Mouse (Mus musculus): ENCODE measurements around the gene Krtap31-2. TPM values are rescaled to one million over a fixed set of nuclear protein-coding genes. Genes with fewer than 3 reads are reported as not detected.

The Krtap31-2 gene
- polyA plus RNA-seq, 1 experiment: not detected

- no peaks in the 10 kb centered on the region for H3K36me3 ChIP-seq (ENCODE audit: control insufficient read depth, insufficient read depth, low read length)
- H3K4me1 ChIP-seq (ENCODE audit: control insufficient read depth, insufficient read depth, low read length): no peaks in the 10 kb centered on the region
- no peak within 1 kb of the TSS for H3K27ac ChIP-seq (ENCODE audit: control insufficient read depth, insufficient read depth, low read depth, low read length)
- no peak within 1 kb of the TSS for H3K4me3 ChIP-seq (ENCODE audit: control insufficient read depth, low read depth, low read length)
- H3K27me3 ChIP-seq (ENCODE audit: control insufficient read depth, insufficient read depth, low read length): no peaks in the 10 kb centered on the region
- no peak for TF ChIP-seq CTCF (IDR thresholded peaks at IDR 0.05; ENCODE audit: control insufficient read depth, insufficient read depth, insufficient replicate concordance, low read depth, low read length)
- TF ChIP-seq POLR2A (IDR thresholded peaks at IDR 0.05; ENCODE audit: control insufficient read depth, low read depth, low read length): no peak
Measured at GRCm38 (mm10) chr11:99978953-99979352, 42.9 kb downstream of the Krtap31-2 start, which contains the start of gene Krtap29-1. Gene Krtap29-1, minus strand, starts transcription at chr11:99979053.

GRCm38 (mm10) chr11:99982731-99983130 is 46.6 kb downstream of the Krtap31-2 start:
- H3K4me1 ChIP-seq (ENCODE audit: control insufficient read depth, insufficient read depth, low read length): no peaks in the 10 kb centered on the region
- H3K27me3 ChIP-seq (ENCODE audit: control insufficient read depth, insufficient read depth, low read length): no peaks in the 10 kb centered on the region
- H3K4me3 ChIP-seq (ENCODE audit: control insufficient read depth, low read depth, low read length): no peak overlapping the region
- H3K36me3 ChIP-seq (ENCODE audit: control insufficient read depth, insufficient read depth, low read length): no peaks in the 10 kb centered on the region
- TF ChIP-seq POLR2A (IDR thresholded peaks at IDR 0.05; ENCODE audit: control insufficient read depth, low read depth, low read length): no peak
- no peak overlapping the region for H3K27ac ChIP-seq (ENCODE audit: control insufficient read depth, insufficient read depth, low read depth, low read length)

- Histone ChIP-seq H3K4me3 (ENCODE audit: control insufficient read depth, low read depth, low read length) (no peak overlapping the region), H3K36me3 (ENCODE audit: control insufficient read depth, insufficient read depth, low read length) (no peaks in the 10 kb centered on the region), H3K27me3 (ENCODE audit: control insufficient read depth, insufficient read depth, low read length) (no peaks in the 10 kb centered on the region), H3K27ac (ENCODE audit: control insufficient read depth, insufficient read depth, low read depth, low read length) (no peak overlapping the region), H3K4me1 (ENCODE audit: control insufficient read depth, insufficient read depth, low read length) (no peaks in the 10 kb centered on the region)
- TF ChIP-seq CTCF (IDR thresholded peaks at IDR 0.05; ENCODE audit: control insufficient read depth, insufficient read depth, insufficient replicate concordance, low read depth, low read length): no peak
- no peak for TF ChIP-seq POLR2A (IDR thresholded peaks at IDR 0.05; ENCODE audit: control insufficient read depth, low read depth, low read length)
Measured at GRCm38 (mm10) chr11:99983442-99983841, 47.4 kb downstream of the Krtap31-2 start.

GRCm38 (mm10) chr11:99985291-99986092 is 49.4 kb downstream of the Krtap31-2 start:
- Histone ChIP-seq H3K27ac (ENCODE audit: control insufficient read depth, insufficient read depth, low read depth, low read length) (no peak overlapping the region), H3K4me3 (ENCODE audit: control insufficient read depth, low read depth, low read length) (no peak overlapping the region), H3K36me3 (ENCODE audit: control insufficient read depth, insufficient read depth, low read length) (no peaks in the 10 kb centered on the region), H3K4me1 (ENCODE audit: control insufficient read depth, insufficient read depth, low read length) (no peaks in the 10 kb centered on the region), H3K27me3 (ENCODE audit: control insufficient read depth, insufficient read depth, low read length) (no peaks in the 10 kb centered on the region)
- TF ChIP-seq CTCF (IDR thresholded peaks at IDR 0.05; ENCODE audit: control insufficient read depth, insufficient read depth, insufficient replicate concordance, low read depth, low read length) (no peak), POLR2A (IDR thresholded peaks at IDR 0.05; ENCODE audit: control insufficient read depth, low read depth, low read length) (no peak)

- no peak for TF ChIP-seq POLR2A (IDR thresholded peaks at IDR 0.05; ENCODE audit: control insufficient read depth, low read depth, low read length)
- no peak for TF ChIP-seq CTCF (IDR thresholded peaks at IDR 0.05; ENCODE audit: control insufficient read depth, insufficient read depth, insufficient replicate concordance, low read depth, low read length)
- Histone ChIP-seq H3K36me3 (ENCODE audit: control insufficient read depth, insufficient read depth, low read length) (no peaks in the 10 kb centered on the region), H3K27me3 (ENCODE audit: control insufficient read depth, insufficient read depth, low read length) (no peaks in the 10 kb centered on the region), H3K4me1 (ENCODE audit: control insufficient read depth, insufficient read depth, low read length) (no peaks in the 10 kb centered on the region), H3K4me3 (ENCODE audit: control insufficient read depth, low read depth, low read length) (no peak within 1 kb of the TSS), H3K27ac (ENCODE audit: control insufficient read depth, insufficient read depth, low read depth, low read length) (no peak within 1 kb of the TSS)
Measured at GRCm38 (mm10) chr11:99986180-99986647, 50.1 kb downstream of the Krtap31-2 start, which contains the start of gene Krtap16-1. Gene Krtap16-1, minus strand, starts transcription at chr11:99986597.

Other genes starting within 250 kb of the Krtap31-2 start
- not detected in 2 replicates for gene Gm14190, start 245.6 kb upstream of the Krtap31-2 start, polyA plus RNA-seq (2012; rRNA removed)
- not detected in 2 replicates for gene Gm14180, start 202.0 kb upstream of the Krtap31-2 start, polyA plus RNA-seq (2012; rRNA removed)
- not detected in 2 replicates for gene Gm11595, start 163.4 kb upstream of the Krtap31-2 start, polyA plus RNA-seq (2012; rRNA removed)
- gene Krtap4-8, start 155.6 kb upstream of the Krtap31-2 start, polyA plus RNA-seq (2012; rRNA removed): not detected in 2 replicates
- gene Krtap4-9, start 151.1 kb upstream of the Krtap31-2 start, polyA plus RNA-seq (2012; rRNA removed): not detected in 2 replicates
- not detected in 2 replicates for gene Gm11596, start 142.8 kb upstream of the Krtap31-2 start, polyA plus RNA-seq (2012; rRNA removed)
- not detected in 2 replicates for gene Gm11569, start 137.4 kb upstream of the Krtap31-2 start, polyA plus RNA-seq (2012; rRNA removed)
- not detected in 2 replicates for gene Gm11554, start 131.8 kb upstream of the Krtap31-2 start, polyA plus RNA-seq (2012; rRNA removed)
- 0.14 and 0.28 TPM in 2 replicates for gene Krtap4-13, start 126.4 kb upstream of the Krtap31-2 start, polyA plus RNA-seq (2012; rRNA removed)
- 0.22 and 0.34 TPM in 2 replicates for gene Gm11564, start 120.6 kb upstream of the Krtap31-2 start, polyA plus RNA-seq (2012; rRNA removed)
- not detected in 2 replicates for gene 2300003K06Rik, start 98.2 kb upstream of the Krtap31-2 start, polyA plus RNA-seq (2012; rRNA removed)
- not detected in 2 replicates for gene Krtap4-16, start 84.7 kb upstream of the Krtap31-2 start, polyA plus RNA-seq (2012; rRNA removed)
- not detected in 2 replicates for gene Gm11568, start 78.4 kb upstream of the Krtap31-2 start, polyA plus RNA-seq (2012; rRNA removed)
- gene Gm11559, start 71.8 kb upstream of the Krtap31-2 start, polyA plus RNA-seq (2012; rRNA removed): not detected in 2 replicates
- not detected in 2 replicates for gene Krtap9-1, start 62.9 kb upstream of the Krtap31-2 start, polyA plus RNA-seq (2012; rRNA removed)
- not detected in 2 replicates for gene Gm11567, start 57.1 kb upstream of the Krtap31-2 start, polyA plus RNA-seq (2012; rRNA removed)
- gene Krtap31-1, start 28.4 kb upstream of the Krtap31-2 start, polyA plus RNA-seq (2012; rRNA removed): not detected in 2 replicates
- gene Gm11565, start 21.5 kb upstream of the Krtap31-2 start, polyA plus RNA-seq (2012; rRNA removed): 3.6 and 3.9 TPM in 2 replicates
- not detected in 2 replicates for gene Krtap9-5, start 12.2 kb downstream of the Krtap31-2 start, polyA plus RNA-seq (2012; rRNA removed)
- gene Krtap29-1, start 42.8 kb downstream of the Krtap31-2 start, polyA plus RNA-seq (2012; rRNA removed): 0.24 TPM in 1 of 2 replicates, not detected in the other
- 0.06 and 0.12 TPM in 2 replicates for gene Krtap16-1, start 50.3 kb downstream of the Krtap31-2 start, polyA plus RNA-seq (2012; rRNA removed)
- gene Krtap17-1, start 57.7 kb downstream of the Krtap31-2 start, polyA plus RNA-seq (2012; rRNA removed): 1.8 and 2.0 TPM in 2 replicates
- not detected in 2 replicates for gene Krt33a, start 79.9 kb downstream of the Krtap31-2 start, polyA plus RNA-seq (2012; rRNA removed)
- gene Krt33b, start 93.6 kb downstream of the Krtap31-2 start, polyA plus RNA-seq (2012; rRNA removed): not detected in 2 replicates
- gene Krt34, start 105.3 kb downstream of the Krtap31-2 start, polyA plus RNA-seq (2012; rRNA removed): not detected in 2 replicates
- 0.12 and 0.18 TPM in 2 replicates for gene Krt31, start 114.3 kb downstream of the Krtap31-2 start, polyA plus RNA-seq (2012; rRNA removed)
- 1.2 TPM in 1 of 2 replicates, not detected in the other for gene Krt32, start 151.9 kb downstream of the Krtap31-2 start, polyA plus RNA-seq (2012; rRNA removed)
- 0.17 TPM in 1 of 2 replicates, not detected in the other for gene Krt35, start 159.9 kb downstream of the Krtap31-2 start, polyA plus RNA-seq (2012; rRNA removed)
- gene Krt36, start 169.3 kb downstream of the Krtap31-2 start, polyA plus RNA-seq (2012; rRNA removed): not detected in 2 replicates
- not detected in 2 replicates for gene Krt13, start 185.3 kb downstream of the Krtap31-2 start, polyA plus RNA-seq (2012; rRNA removed)
- gene Krt15, start 199.6 kb downstream of the Krtap31-2 start, polyA plus RNA-seq (2012; rRNA removed): 0.96 and 2.8 TPM in 2 replicates
- gene Krt19, start 212.4 kb downstream of the Krtap31-2 start, polyA plus RNA-seq (2012; rRNA removed): 0.75 and 10.1 TPM in 2 replicates